Mouse (Mus musculus) limb, embryonic 14.5 days (tissue): ENCODE data around the gene Timm17a. TPM values are rescaled to one million over a fixed set of nuclear protein-coding genes. Genes with fewer than 3 reads are reported as not detected.

Experiments
- ATAC-seq: fragments of 200-750 bp; cut with Nextera tagmentation; 2 replicates; pipeline ENCODE4 v1.8.0; 2017; ENCODE audit warnings: low read depth, moderate number of reproducible peaks, moderate TSS enrichment; ENCODE audit not compliant: low FRiP score
- DNase-seq: peaks from one replicate; pipeline ENCODE4 v3.0.0-alpha.2; 2015; ENCODE audit warnings: low spot score
- H3K27ac ChIP-seq: fragments of 300-500 bp; sonication (generic); replicated peaks from 2 replicates; pipeline ENCODE4 v1.5.1; 2014; ENCODE audit warnings: low read depth, mild to moderate bottlenecking, low read length, moderate library complexity, mixed read lengths
- H3K27me3 ChIP-seq: fragments of 300-500 bp; sonication (generic); 2 replicates; pipeline ENCODE4 v1.6.1; 2014; ENCODE audit warnings: low read length, mixed read lengths; ENCODE audit not compliant: control insufficient read depth, insufficient read depth
- H3K36me3 ChIP-seq: fragments of 300-500 bp; sonication (generic); 2 replicates; pipeline ENCODE4 v1.6.1; 2014; ENCODE audit warnings: mild to moderate bottlenecking, low read length, moderate library complexity, mixed read lengths; ENCODE audit not compliant: control insufficient read depth, insufficient read depth
- H3K4me1 ChIP-seq: fragments of 300-500 bp; sonication (generic); 2 replicates; pipeline ENCODE4 v1.6.1; 2014; ENCODE audit warnings: antibody characterized with exemption, low read length, mixed read lengths; ENCODE audit not compliant: control insufficient read depth, insufficient read depth
- H3K4me2 ChIP-seq: fragments of 300-500 bp; sonication (generic); replicated peaks from 2 replicates; pipeline ENCODE4 v1.6.1; 2014; ENCODE audit warnings: low read depth, mild to moderate bottlenecking, low read length, moderate library complexity; ENCODE audit not compliant: severe bottlenecking
- H3K4me3 ChIP-seq: fragments of 300-500 bp; sonication (generic); replicated peaks from 2 replicates; pipeline ENCODE4 v1.5.1; 2014; ENCODE audit warnings: low read length
- H3K9ac ChIP-seq: fragments of 300-500 bp; sonication (generic); 2 replicates; pipeline ENCODE4 v1.6.1; 2014; ENCODE audit warnings: mild to moderate bottlenecking, low read depth, low read length, moderate library complexity; ENCODE audit not compliant: severe bottlenecking
- H3K9me3 ChIP-seq: fragments of 300-500 bp; sonication (generic); 2 replicates; pipeline ENCODE4 v1.6.1; 2016; ENCODE audit warnings: low read length; ENCODE audit not compliant: control insufficient read depth
- POLR2A ChIP-seq: fragments of 200-500 bp; IDR thresholded peaks from 2 replicates; pipeline ENCODE4 v1.8.0; 2012; ENCODE audit warnings: inconsistent platforms, mild to moderate bottlenecking, moderate library complexity, borderline replicate concordance; ENCODE audit not compliant: insufficient read depth, insufficient read length; ENCODE audit errors: extremely low read depth
- WGBS: fragments of 180-500 bp; shearing (Covaris S2); extraction: QIAGEN DNeasy Blood & Tissue Kit; methylation state at CpG from one replicate; pipeline ENCODE4 v1.1.7; 2014; 5-methylcytosine and 5-hydroxymethylcytosine counted together
- polyA plus RNA-seq, 2 experiments: library from polyadenylated mRNA; depleted of rRNA in 1 of 2; stranded (reverse) in 1 of 2; unstranded in 1 of 2; fragments of >200 nt; fragmentation: Nextera tagmentation in 1 of 2; extraction: Ambion mirVana in 1 of 2; gene quantifications; 2 replicates each; pipeline versions ENCODE4 v1.2.1 to v1.2.3; 2012 to 2014

Gene Timm17a
- polyA plus RNA-seq, 2 experiments, result 51.7 to 187 TPM

- Histone ChIP-seq H3K9ac (no peak overlapping the region), H3K36me3 (peaks cover 75% of the 10 kb centered on the region), H3K27ac (no peak overlapping the region), H3K4me1 (no peaks in the 10 kb centered on the region), H3K27me3 (no peaks in the 10 kb centered on the region), H3K9me3 (no peaks in the 10 kb centered on the region), H3K4me2 (no peak overlapping the region), H3K4me3 (no peak overlapping the region)
- TF ChIP-seq POLR2A, result no peak
- no peak for DNase-seq
- no peak for ATAC-seq
- WGBS, result 85% methylated on average over 5 of the region's 5 CpGs
Measured at GRCm38 (mm10) chr1:135265834-135266233, 47.7 kb downstream of the Timm17a start.

DNA sequence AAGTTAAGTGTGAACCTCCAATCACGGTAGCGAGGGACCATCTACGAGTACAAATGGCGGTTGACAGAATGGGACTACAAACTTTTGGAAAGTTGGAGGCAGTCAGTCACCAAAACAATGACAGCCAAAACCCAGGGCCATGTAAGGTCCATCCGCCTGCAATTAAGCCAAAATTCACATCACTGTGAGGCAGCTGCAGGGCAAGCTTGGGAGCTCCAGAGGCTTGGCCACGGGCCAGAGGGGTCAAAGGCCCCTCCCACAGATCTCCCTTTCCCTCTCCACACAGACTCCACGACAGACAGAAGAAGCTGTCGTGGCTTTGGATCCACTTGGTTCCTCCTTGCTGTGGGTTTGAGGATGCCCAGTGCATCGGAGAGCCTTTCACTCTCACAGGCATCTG, 50.3 kb downstream of the Timm17a start:
- DNase-seq (no peak), ATAC-seq (no peak)
- no peaks in the 10 kb centered on the region for H3K27me3 ChIP-seq
- H3K36me3 ChIP-seq, result peaks cover 60% of the 10 kb centered on the region
- no peak for TF ChIP-seq POLR2A
- no peaks in the 10 kb centered on the region for H3K9me3 ChIP-seq
- H3K27ac ChIP-seq, result no peak overlapping the region
- H3K4me3 ChIP-seq, result no peak overlapping the region
- WGBS, result 85% methylated on average over 8 of the region's 9 CpGs
- H3K9ac ChIP-seq, result no peak overlapping the region
- peaks cover 5% of the 10 kb centered on the region for H3K4me1 ChIP-seq
- H3K4me2 ChIP-seq, result no peak overlapping the region

- H3K27me3 ChIP-seq, result no peaks in the 10 kb centered on the region
- no peak for ATAC-seq
- DNase-seq, result no peak
- H3K4me3 ChIP-seq, result no peak overlapping the region
- 81% methylated on average over 3 of the region's 3 CpGs for WGBS
- H3K4me1 ChIP-seq, result peaks cover 7% of the 10 kb centered on the region
- TF ChIP-seq POLR2A, result no peak
- H3K27ac ChIP-seq, result no peak overlapping the region
- H3K36me3 ChIP-seq, result peaks cover 51% of the 10 kb centered on the region
- no peak overlapping the region for H3K9ac ChIP-seq
- no peak overlapping the region for H3K4me2 ChIP-seq
- H3K9me3 ChIP-seq, result no peaks in the 10 kb centered on the region
Measured at GRCm38 (mm10) chr1:135262329-135262728, 51.2 kb downstream of the Timm17a start.

DNA sequence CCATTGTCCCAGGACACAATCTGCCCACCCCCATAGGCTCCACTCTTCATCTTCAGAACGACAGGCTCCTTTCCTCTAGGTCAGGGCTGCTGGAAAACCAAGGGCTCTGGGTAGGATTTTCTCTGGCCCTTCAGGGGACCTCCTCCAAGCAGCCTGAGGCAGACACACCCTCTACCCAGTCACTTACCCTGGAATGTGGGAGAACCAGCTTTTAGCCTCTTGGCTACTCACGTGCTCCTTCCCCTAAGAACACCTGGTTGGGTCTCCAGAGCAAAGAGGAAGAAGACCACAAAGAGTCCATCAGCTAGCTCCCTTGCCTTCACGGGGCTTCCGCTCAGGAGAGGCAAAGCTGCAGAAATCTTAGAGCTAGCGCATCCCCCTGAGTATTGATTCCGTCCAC, 52.6 kb downstream of the Timm17a start:
- H3K4me3 ChIP-seq, result no peak overlapping the region
- H3K9me3 ChIP-seq, result no peaks in the 10 kb centered on the region
- peaks cover 37% of the 10 kb centered on the region for H3K36me3 ChIP-seq
- peaks cover 7% of the 10 kb centered on the region for H3K4me1 ChIP-seq
- no peaks in the 10 kb centered on the region for H3K27me3 ChIP-seq
- 0 out of 2 replicates have a peak overlapping the region, but pooled peaks have one; percentile 9 for H3K27ac ChIP-seq
- no peak overlapping the region for H3K9ac ChIP-seq
- TF ChIP-seq POLR2A, result no peak
- ATAC-seq (no peak), DNase-seq (no peak)
- H3K4me2 ChIP-seq, result no peak overlapping the region
- 64% methylated on average over 6 of the region's 6 CpGs for WGBS

DNA sequence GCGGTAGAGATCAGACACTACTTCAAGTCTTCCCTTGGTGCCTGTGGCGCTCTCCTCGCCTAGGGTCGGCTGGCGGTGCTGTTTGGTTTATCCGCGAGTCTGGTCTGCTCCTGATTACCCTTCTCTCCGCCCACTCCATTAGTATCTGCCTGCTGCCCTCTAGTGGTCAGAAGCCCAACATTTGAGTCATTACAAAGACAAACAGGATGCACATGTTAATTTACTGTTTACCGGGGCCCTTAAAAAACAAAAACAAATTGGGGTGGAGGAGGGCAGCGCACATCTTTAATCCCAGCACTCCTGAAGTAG, 54.5 kb downstream of the Timm17a start:
- no peaks in the 10 kb centered on the region for H3K9me3 ChIP-seq
- DNase-seq, result peak; percentile 86
- H3K27ac ChIP-seq, result 0 out of 2 replicates have a peak overlapping the region, but pooled peaks have one; percentile 56
- WGBS, result under 1% methylated on average over 10 of the region's 10 CpGs
- H3K4me1 ChIP-seq, result peaks cover 7% of the 10 kb centered on the region
- peak overlapping the region; percentile 38; the same call in 1 of the 2 replicates for H3K9ac ChIP-seq
- peaks cover 19% of the 10 kb centered on the region for H3K36me3 ChIP-seq
- ATAC-seq, result peak; percentile 80
- no peak for TF ChIP-seq POLR2A
- H3K4me3 ChIP-seq, result peak overlapping the region; percentile 15
- no peaks in the 10 kb centered on the region for H3K27me3 ChIP-seq
- peak overlapping the region; percentile 61 for H3K4me2 ChIP-seq

DNA sequence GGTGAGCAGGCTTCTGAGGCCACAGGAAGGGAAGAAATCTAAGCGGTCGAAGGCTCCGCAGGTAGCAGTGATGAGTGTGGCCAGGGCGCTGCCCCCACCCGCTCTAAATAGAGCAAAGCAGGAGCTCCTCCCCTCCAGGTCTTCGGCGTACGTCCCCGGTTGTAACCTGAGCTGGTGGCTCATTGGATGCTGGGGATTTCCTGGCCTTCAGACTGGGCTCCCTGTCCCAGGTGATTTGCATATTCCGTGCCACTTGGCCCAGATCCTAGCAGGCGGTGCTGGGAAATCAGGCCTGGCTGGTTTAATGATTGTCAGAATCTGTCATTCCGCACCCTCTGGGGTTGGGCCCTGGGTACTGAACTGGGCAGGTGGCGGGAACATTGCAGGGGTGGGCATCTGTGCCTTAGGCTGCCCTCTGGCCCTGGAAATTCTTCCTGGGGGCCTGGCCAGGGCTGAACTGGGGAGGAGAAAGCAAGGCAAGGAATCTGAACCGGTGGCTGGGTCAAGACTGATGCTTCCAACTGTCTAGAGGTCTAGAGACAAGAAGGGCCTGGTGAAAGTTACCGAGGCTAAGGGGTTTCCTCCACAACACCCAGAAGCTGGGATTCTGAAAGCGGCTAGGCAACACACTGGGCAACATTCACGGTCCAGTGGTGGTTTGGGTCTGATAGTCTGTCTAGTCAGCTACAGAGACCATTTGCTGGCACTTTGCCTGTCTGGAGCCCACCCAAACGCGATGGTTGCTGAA, 55.0 kb downstream of the Timm17a start, which contains the start of gene Elf3:
Gene Elf3, minus strand, starts transcription at position 189 of the 748 bp plus-strand sequence.
- Histone ChIP-seq H3K4me2 (peak within 1 kb of the TSS; percentile 61), H3K36me3 (peaks cover 15% of the 10 kb centered on the region; the same call in 1 of the 2 replicates), H3K27me3 (no peaks in the 10 kb centered on the region), H3K4me1 (peaks cover 7% of the 10 kb centered on the region), H3K4me3 (peak within 1 kb of the TSS; percentile 15), H3K9me3 (no peaks in the 10 kb centered on the region), H3K27ac (peak within 1 kb of the TSS; percentile 56; the same call in 1 of the 2 replicates), H3K9ac (peak within 1 kb of the TSS; percentile 38; the same call in 1 of the 2 replicates)
- ATAC-seq (peak; percentile 23), DNase-seq (peak; percentile 49)
- no peak for TF ChIP-seq POLR2A
- 2% methylated on average over 19 of the region's 19 CpGs for WGBS
